Mouse (Mus musculus): ENCODE results near the gene Nipa1. TPM values are rescaled to one million over a fixed set of nuclear protein-coding genes. Genes with fewer than 3 reads are reported as not detected.

The Nipa1 gene
- polyA plus RNA-seq, 1 experiment from 2014 or later, result 0.83 TPM

- DNase-seq (ENCODE audit: low spot score), result no peak
Measured at GRCm38 (mm10) chr7:56010318-56011017, 9.3 kb downstream of the Nipa1 start.

- DNase-seq (ENCODE audit: low spot score), result no peak
Measured at GRCm38 (mm10) chr7:55998997-55999396, 20.8 kb downstream of the Nipa1 start.

GRCm38 (mm10) chr7:55995013-55995412 is 24.7 kb downstream of the Nipa1 start:
- no peak for DNase-seq (ENCODE audit: low spot score)

GRCm38 (mm10) chr7:55991858-55992257 is 27.9 kb downstream of the Nipa1 start:
- DNase-seq (ENCODE audit: low spot score), result no peak

- DNase-seq (ENCODE audit: low spot score), result no peak
Measured at GRCm38 (mm10) chr7:55991129-55991528, 28.6 kb downstream of the Nipa1 start.

- peak; percentile 51 for DNase-seq (ENCODE audit: low spot score)
Measured at GRCm38 (mm10) chr7:55986526-55987214, 33.1 kb downstream of the Nipa1 start.

GRCm38 (mm10) chr7:55984754-55985153 is 35.0 kb downstream of the Nipa1 start:
- DNase-seq (ENCODE audit: low spot score), result no peak

GRCm38 (mm10) chr7:55983107-55983506 is 36.6 kb downstream of the Nipa1 start:
- DNase-seq (ENCODE audit: low spot score), result no peak

GRCm38 (mm10) chr7:55982010-55982700 is 37.6 kb downstream of the Nipa1 start:
- DNase-seq (ENCODE audit: low spot score), result no peak

GRCm38 (mm10) chr7:55981511-55981910 is 38.2 kb downstream of the Nipa1 start:
- no peak for DNase-seq (ENCODE audit: low spot score)

- no peak for DNase-seq (ENCODE audit: low spot score)
Measured at GRCm38 (mm10) chr7:55974429-55974828, 45.3 kb downstream of the Nipa1 start.

- no peak for DNase-seq (ENCODE audit: low spot score)
Measured at GRCm38 (mm10) chr7:55969415-55969814, 50.3 kb downstream of the Nipa1 start.

- DNase-seq (ENCODE audit: low spot score), result peak; percentile 38
Measured at GRCm38 (mm10) chr7:55968258-55968901, 51.4 kb downstream of the Nipa1 start.

- DNase-seq (ENCODE audit: low spot score), result no peak
Measured at GRCm38 (mm10) chr7:55966866-55967460, 52.8 kb downstream of the Nipa1 start.

- peak; percentile 90 for DNase-seq (ENCODE audit: low spot score)
Measured at GRCm38 (mm10) chr7:55962004-55962908, 57.5 kb downstream of the Nipa1 start, which contains the start of gene Nipa2. TSS of gene Nipa2 (minus strand) at chr7:55962476.

- DNase-seq (ENCODE audit: low spot score), result no peak
Measured at GRCm38 (mm10) chr7:55960506-55960905, 59.2 kb downstream of the Nipa1 start.

GRCm38 (mm10) chr7:55959801-55960200 is 60.0 kb downstream of the Nipa1 start:
- no peak for DNase-seq (ENCODE audit: low spot score)

- DNase-seq (ENCODE audit: low spot score), result no peak
Measured at GRCm38 (mm10) chr7:55957916-55958315, 61.8 kb downstream of the Nipa1 start.

- DNase-seq (ENCODE audit: low spot score), result no peak
Measured at GRCm38 (mm10) chr7:55957178-55957577, 62.6 kb downstream of the Nipa1 start.

GRCm38 (mm10) chr7:55956054-55956453 is 63.7 kb downstream of the Nipa1 start:
- DNase-seq (ENCODE audit: low spot score), result no peak
